Mouse (Mus musculus) brain, embryonic 14.5 days (tissue): ENCODE results near the gene Vrtn.

Experiments used
- CTCF ChIP-seq: fragments of 200-500 bp; IDR thresholded peaks from 2 replicates; pipeline ENCODE4 v1.5.1; 2012; ENCODE audit warnings: inconsistent platforms, mild to moderate bottlenecking, moderate library complexity, borderline replicate concordance; ENCODE audit not compliant: insufficient read depth, insufficient read length; ENCODE audit errors: extremely low read depth
- POLR2A ChIP-seq: fragments of 200-500 bp; IDR thresholded peaks from 2 replicates; pipeline ENCODE4 v1.6.1; 2012; ENCODE audit warnings: mild to moderate bottlenecking, inconsistent platforms, borderline replicate concordance; ENCODE audit not compliant: poor library complexity, insufficient read depth, insufficient read length, severe bottlenecking; ENCODE audit errors: extremely low read depth

- TF ChIP-seq POLR2A (no peak), CTCF (no peak)
Measured at GRCm38 (mm10) chr12:84614001-84614400, 26.8 kb upstream of the Vrtn start.
